Mouse (Mus musculus) frontal cortex, postnatal 14 days (tissue): ENCODE results near the gene Plin5.
A peak's percentile ranks its signal among the peaks of the same experiment; 100 is the strongest.
"Not testable (repeated sequence)": the region's sequence is repeated elsewhere in the genome, so short reads cannot be mapped to it uniquely, and the experiment has no call there.

Experiments
- DNase-seq, 2 experiments: peaks; one replicate each; pipeline ENCODE4 v3.0.0; 2022; ENCODE audit warnings: low spot score in 2 of 2

Gene Plin5

GRCm38 (mm10) chr17:56074097-56074826 is 43.1 kb downstream of the Plin5 start:
- DNase-seq = peak; percentile 64 to 66

- DNase-seq = no peak
Observed at GRCm38 (mm10) chr17:56072243-56072642, 45.2 kb downstream of the Plin5 start.

GRCm38 (mm10) chr17:56071126-56071525 is 46.3 kb downstream of the Plin5 start:
- DNase-seq = no peak

- no peak for DNase-seq
Observed at GRCm38 (mm10) chr17:56069066-56069465, 48.3 kb downstream of the Plin5 start.

GRCm38 (mm10) chr17:56066451-56066850 is 50.9 kb downstream of the Plin5 start:
- no peak for DNase-seq

- not testable (repeated sequence) for DNase-seq
Observed at GRCm38 (mm10) chr17:56065715-56066114, 51.7 kb downstream of the Plin5 start.

- DNase-seq = no peak
Observed at GRCm38 (mm10) chr17:56062081-56062480, 55.3 kb downstream of the Plin5 start.
